Mouse (Mus musculus): ENCODE measurements at regions not wholly inside any gene's neighbourhood (a gene's known extent, or its start where the extent isn't known, plus 50 kb on each side); places are given as distances from the start of the nearest gene placed in this dataset.
A peak's percentile ranks its signal among the peaks of the same experiment; 100 is the strongest.

DNA sequence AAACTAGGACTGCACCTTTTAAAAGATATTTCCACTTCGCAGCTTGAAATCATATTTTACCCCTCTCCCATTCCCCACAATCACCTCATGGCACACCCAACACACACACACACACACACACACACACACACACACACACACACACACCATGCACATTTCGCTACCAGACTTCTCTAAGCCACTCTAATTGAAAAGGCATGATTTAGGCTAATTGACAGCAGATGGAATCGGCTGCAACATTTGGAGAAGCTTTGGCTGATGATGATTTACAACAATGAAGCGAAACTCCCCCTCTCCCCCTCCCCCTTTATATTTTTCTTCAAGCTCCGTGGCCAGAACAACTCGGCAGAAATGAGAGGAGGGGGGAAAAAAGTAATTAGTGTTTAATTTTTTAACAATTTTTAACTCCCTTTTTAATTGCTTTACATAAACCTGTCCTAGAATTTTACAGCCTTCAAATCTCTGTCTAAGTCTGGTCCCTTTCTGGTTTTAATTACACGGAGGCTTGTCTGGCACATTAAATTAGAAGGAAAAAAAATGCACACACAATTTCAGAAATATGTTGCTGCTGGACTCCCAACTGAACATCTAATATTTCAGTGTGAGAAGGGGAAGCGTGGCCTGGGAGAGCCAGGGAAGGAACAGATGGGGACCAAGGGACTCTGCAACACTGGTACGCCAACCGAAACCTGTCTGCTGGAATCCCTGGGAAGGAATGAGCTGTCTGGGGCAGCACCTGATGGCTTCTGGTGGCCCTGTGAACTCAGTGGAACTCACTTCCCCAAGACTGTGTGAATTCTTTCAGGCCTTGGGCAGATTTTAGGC, 232.4 kb downstream of the Sox9 start:
- Histone ChIP-seq H3K36me3 (ENCODE audit: control insufficient read depth, insufficient read depth, low read length) (no peaks in the 10 kb centered on the region), H3K4me1 (ENCODE audit: control insufficient read depth, insufficient read depth, low read length) (peaks cover 11% of the 10 kb centered on the region), H3K9ac (ENCODE audit: low read length) (no peak overlapping the region), H3K27ac (ENCODE audit: low read depth, low read length) (no peak overlapping the region), H3K4me3 (ENCODE audit: low read depth, low read length) (no peak overlapping the region), H3K27me3 (ENCODE audit: control insufficient read depth, insufficient read depth, low read length) (no peaks in the 10 kb centered on the region), H3K4me2 (ENCODE audit: low read depth) (no peak overlapping the region), H3K9me3 (ENCODE audit: control insufficient read depth, low read length) (no peaks in the 10 kb centered on the region)
- DNase-seq (ENCODE audit: low spot score) (no peak), ATAC-seq (ENCODE audit: insufficient read depth, low FRiP score, low TSS enrichment) (no peak)
- 48% methylated on average over 10 of the region's 10 CpGs for WGBS

DNA sequence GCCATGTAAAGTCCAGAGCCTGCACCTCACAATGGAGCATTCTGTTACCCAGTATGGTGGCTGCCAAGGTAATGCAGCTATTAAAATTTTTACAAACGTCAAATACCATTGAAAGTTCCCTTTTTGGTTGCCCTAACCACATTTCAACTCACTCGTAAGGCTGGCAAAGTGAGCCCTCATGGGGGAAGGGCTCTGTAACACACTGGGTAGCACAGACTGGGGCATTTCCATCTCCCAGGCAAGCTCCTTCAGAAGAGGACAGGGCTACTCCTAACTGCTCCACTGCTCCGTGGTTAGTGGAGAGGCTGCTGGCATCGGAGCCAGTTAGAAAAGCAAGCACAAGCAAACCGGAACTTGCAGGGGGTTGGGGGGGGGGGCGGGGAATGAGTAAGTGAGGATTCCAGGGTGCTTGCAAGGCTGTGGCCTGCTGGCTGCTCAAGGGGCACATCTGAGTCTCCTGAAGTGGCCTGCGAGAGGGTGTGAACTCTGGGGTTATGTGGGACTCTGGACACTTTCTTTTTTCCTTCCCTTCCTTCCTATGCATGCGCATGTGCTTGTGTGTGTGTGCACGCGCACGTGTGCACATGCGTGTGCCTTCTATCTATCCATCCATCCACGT, 233.8 kb downstream of the Sox9 start:
- no peaks in the 10 kb centered on the region for H3K36me3 ChIP-seq (ENCODE audit: control insufficient read depth, insufficient read depth, low read length)
- no peaks in the 10 kb centered on the region for H3K27me3 ChIP-seq (ENCODE audit: control insufficient read depth, insufficient read depth, low read length)
- H3K9ac ChIP-seq (ENCODE audit: low read length) = no peak overlapping the region
- H3K9me3 ChIP-seq (ENCODE audit: control insufficient read depth, low read length) = no peaks in the 10 kb centered on the region
- DNase-seq (ENCODE audit: low spot score) (no peak), ATAC-seq (ENCODE audit: insufficient read depth, low FRiP score, low TSS enrichment) (no peak)
- H3K4me2 ChIP-seq (ENCODE audit: low read depth) = no peak overlapping the region
- H3K27ac ChIP-seq (ENCODE audit: low read depth, low read length) = no peak overlapping the region
- no peak overlapping the region for H3K4me3 ChIP-seq (ENCODE audit: low read depth, low read length)
- peaks cover 11% of the 10 kb centered on the region for H3K4me1 ChIP-seq (ENCODE audit: control insufficient read depth, insufficient read depth, low read length)
- WGBS = 58% methylated on average over 13 of the region's 13 CpGs

DNA sequence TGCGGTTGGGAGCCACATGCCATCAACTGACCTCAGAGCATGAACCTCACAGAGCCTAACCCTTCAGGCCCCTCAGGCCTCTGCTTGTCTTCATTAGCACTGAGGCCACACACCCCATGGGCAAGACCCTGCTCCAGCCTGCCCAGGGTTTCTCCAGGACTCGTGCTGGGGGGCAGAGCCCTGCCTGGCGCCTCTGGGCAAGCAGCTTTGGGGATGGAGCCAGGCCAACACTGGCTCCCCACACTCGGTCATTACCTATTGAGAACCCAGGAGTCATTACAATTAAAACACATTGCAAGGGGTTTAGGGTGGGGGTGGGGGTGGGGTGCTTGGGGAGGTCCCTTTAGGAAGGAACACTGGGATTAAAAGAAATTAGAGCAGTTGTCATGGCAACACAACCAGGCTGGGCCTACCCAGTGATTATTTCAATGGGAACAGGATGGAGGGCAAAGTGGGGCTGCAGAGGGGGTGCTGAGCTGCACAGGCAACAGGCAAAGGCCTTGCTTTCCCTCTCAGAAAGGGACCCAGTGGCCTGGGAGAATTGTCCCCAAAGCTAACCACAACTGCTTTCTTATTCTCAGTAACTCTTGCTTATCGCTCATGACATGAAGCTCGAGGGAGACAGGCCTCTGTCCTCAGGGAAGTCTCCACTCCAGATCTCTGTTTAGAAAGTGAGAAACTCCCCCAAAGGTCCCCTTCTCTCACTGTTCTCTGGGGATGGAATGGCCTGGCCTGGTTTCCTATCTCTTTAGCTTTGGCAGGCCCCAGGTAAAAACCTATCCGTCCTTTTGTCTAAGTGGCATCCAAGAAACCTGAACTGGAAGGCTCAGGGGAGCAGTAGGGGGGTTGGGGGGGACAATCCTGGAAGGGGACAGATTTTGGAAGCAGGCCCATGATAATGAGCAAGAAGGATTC, 235.0 kb downstream of the Sox9 start:
- Histone ChIP-seq H3K4me1 (ENCODE audit: control insufficient read depth, insufficient read depth, low read length) (peaks cover 11% of the 10 kb centered on the region), H3K4me2 (ENCODE audit: low read depth) (no peak overlapping the region), H3K27me3 (ENCODE audit: control insufficient read depth, insufficient read depth, low read length) (no peaks in the 10 kb centered on the region), H3K4me3 (ENCODE audit: low read depth, low read length) (no peak overlapping the region), H3K9me3 (ENCODE audit: control insufficient read depth, low read length) (no peaks in the 10 kb centered on the region), H3K36me3 (ENCODE audit: control insufficient read depth, insufficient read depth, low read length) (no peaks in the 10 kb centered on the region), H3K27ac (ENCODE audit: low read depth, low read length) (no peak overlapping the region), H3K9ac (ENCODE audit: low read length) (no peak overlapping the region)
- DNase-seq (ENCODE audit: low spot score) (no peak), ATAC-seq (ENCODE audit: insufficient read depth, low FRiP score, low TSS enrichment) (peak; percentile 56; the same call in 1 of the 2 replicates)
- WGBS = 49% methylated on average over 7 of the region's 7 CpGs

DNA sequence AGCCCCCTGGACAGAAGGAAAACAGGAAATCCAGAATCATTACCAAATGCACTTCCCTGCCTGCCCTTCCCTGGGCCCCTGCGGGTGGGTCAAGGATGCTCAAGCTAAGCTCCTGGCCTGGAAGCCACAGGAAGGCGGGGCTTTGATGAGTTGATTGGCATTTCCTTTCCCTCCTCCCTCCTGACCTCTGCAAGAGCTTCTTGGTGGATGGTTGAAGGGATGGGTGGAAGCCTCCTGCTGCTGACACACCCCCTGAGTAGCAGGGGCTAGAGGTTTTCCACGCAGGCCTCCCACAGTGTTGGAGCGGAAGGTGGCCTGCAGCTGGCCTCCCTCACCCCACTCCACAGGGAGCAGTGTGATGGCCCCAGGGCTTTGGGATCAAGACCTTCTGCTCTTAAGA, 239.5 kb downstream of the Sox9 start:
- ATAC-seq (ENCODE audit: insufficient read depth, low FRiP score, low TSS enrichment) (no peak), DNase-seq (ENCODE audit: low spot score) (no peak)
- no peak overlapping the region for H3K27ac ChIP-seq (ENCODE audit: low read depth, low read length)
- H3K4me2 ChIP-seq (ENCODE audit: low read depth) = no peak overlapping the region
- WGBS = 34% methylated on average over 4 of the region's 4 CpGs
- H3K9me3 ChIP-seq (ENCODE audit: control insufficient read depth, low read length) = no peaks in the 10 kb centered on the region
- no peaks in the 10 kb centered on the region for H3K27me3 ChIP-seq (ENCODE audit: control insufficient read depth, insufficient read depth, low read length)
- no peak overlapping the region for H3K4me3 ChIP-seq (ENCODE audit: low read depth, low read length)
- H3K36me3 ChIP-seq (ENCODE audit: control insufficient read depth, insufficient read depth, low read length) = no peaks in the 10 kb centered on the region
- H3K4me1 ChIP-seq (ENCODE audit: control insufficient read depth, insufficient read depth, low read length) = peaks cover 7% of the 10 kb centered on the region
- H3K9ac ChIP-seq (ENCODE audit: low read length) = no peak overlapping the region

DNA sequence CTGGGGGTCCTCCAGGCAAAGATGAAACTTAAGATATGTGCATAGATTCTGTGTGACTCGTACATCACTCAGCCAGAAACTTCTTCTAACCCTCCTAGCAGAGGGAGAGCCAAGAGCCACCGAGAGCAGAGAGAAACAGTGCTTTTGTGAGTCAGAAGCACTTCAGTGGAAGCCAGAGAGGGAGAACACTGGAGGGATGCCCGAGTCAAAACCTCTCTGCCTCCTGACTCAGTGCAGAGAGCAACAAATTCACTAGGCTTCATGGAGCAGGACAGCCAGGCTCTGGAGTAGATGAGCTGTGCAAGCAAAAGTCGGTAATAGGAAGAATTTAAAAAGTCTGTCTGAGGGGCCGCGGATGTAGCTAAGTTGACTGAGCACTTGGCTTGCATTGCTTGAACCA, 245.0 kb downstream of the Sox9 start:
- no peak overlapping the region for H3K4me2 ChIP-seq (ENCODE audit: low read depth)
- H3K9ac ChIP-seq (ENCODE audit: low read length) = no peak overlapping the region
- H3K27me3 ChIP-seq (ENCODE audit: control insufficient read depth, insufficient read depth, low read length) = no peaks in the 10 kb centered on the region
- H3K36me3 ChIP-seq (ENCODE audit: control insufficient read depth, insufficient read depth, low read length) = no peaks in the 10 kb centered on the region
- no peaks in the 10 kb centered on the region for H3K4me1 ChIP-seq (ENCODE audit: control insufficient read depth, insufficient read depth, low read length)
- WGBS = 74% methylated on average over 6 of the region's 6 CpGs
- H3K4me3 ChIP-seq (ENCODE audit: low read depth, low read length) = no peak overlapping the region
- no peaks in the 10 kb centered on the region for H3K9me3 ChIP-seq (ENCODE audit: control insufficient read depth, low read length)
- DNase-seq (ENCODE audit: low spot score) = no peak
- no peak for ATAC-seq (ENCODE audit: insufficient read depth, low FRiP score, low TSS enrichment)
- no peak overlapping the region for H3K27ac ChIP-seq (ENCODE audit: low read depth, low read length)

DNA sequence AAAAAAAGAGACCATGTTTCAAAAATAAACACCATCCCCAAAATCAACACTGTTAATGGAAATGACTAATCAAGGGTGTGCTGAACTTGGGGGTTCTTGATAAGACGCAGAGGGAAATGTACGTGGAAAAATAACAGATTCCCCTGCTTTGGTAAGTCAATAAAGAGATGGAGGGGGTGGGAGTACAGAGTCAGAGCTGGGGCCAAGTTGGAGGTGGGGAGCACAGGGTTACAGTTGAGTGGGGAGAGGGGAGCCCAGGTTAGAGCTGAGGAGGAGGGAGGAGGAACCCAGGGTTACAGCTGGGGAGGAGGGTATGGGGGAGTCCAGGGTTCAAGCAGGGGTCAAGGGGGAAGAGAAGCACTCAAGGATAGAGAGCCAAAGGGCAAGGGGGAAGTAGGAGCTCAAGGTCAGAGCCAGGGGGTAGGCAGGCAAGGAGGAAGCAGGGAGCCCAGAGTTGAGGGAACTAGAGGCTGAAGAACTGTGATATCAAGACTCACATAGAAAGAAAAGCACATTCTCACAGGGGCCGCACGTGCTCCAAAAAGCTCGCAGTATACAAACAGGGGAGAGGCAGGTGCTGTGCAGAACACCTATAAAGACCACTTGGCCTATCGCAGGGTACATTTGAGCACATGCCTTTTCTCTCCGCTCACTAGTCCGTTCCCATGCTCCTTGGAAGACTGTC, 246.4 kb downstream of the Sox9 start:
- H3K4me1 ChIP-seq (ENCODE audit: control insufficient read depth, insufficient read depth, low read length) = no peaks in the 10 kb centered on the region
- 88% methylated on average over 8 of the region's 8 CpGs for WGBS
- DNase-seq (ENCODE audit: low spot score) (no peak), ATAC-seq (ENCODE audit: insufficient read depth, low FRiP score, low TSS enrichment) (no peak)
- H3K27ac ChIP-seq (ENCODE audit: low read depth, low read length) = no peak overlapping the region
- H3K27me3 ChIP-seq (ENCODE audit: control insufficient read depth, insufficient read depth, low read length) = no peaks in the 10 kb centered on the region
- H3K9me3 ChIP-seq (ENCODE audit: control insufficient read depth, low read length) = no peaks in the 10 kb centered on the region
- no peak overlapping the region for H3K9ac ChIP-seq (ENCODE audit: low read length)
- no peaks in the 10 kb centered on the region for H3K36me3 ChIP-seq (ENCODE audit: control insufficient read depth, insufficient read depth, low read length)
- H3K4me2 ChIP-seq (ENCODE audit: low read depth) = no peak overlapping the region
- H3K4me3 ChIP-seq (ENCODE audit: low read depth, low read length) = no peak overlapping the region

DNA sequence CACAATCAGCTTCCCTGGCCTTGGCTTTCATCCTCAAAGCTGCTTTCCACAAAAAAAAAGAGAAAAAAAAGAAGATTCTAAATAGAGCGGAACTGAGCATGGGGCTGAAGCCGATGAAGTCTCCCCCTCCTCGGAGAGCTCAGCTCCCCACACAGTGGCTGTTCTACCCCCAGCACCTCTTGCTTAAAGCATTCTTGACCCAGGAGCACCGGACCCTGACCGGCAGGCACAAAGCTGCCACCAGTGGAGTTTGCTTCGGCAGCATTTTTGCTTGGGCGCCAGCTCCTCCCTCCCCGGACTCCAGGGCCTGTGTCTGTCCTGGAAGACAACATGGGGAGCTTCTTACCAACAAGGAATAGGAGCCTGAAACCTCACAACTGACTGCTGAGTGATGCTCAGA, 249.4 kb downstream of the Sox9 start:
- WGBS = 72% methylated on average over 8 of the region's 8 CpGs
- no peak overlapping the region for H3K4me2 ChIP-seq (ENCODE audit: low read depth)
- no peaks in the 10 kb centered on the region for H3K9me3 ChIP-seq (ENCODE audit: control insufficient read depth, low read length)
- DNase-seq (ENCODE audit: low spot score) = no peak
- H3K36me3 ChIP-seq (ENCODE audit: control insufficient read depth, insufficient read depth, low read length) = no peaks in the 10 kb centered on the region
- no peaks in the 10 kb centered on the region for H3K4me1 ChIP-seq (ENCODE audit: control insufficient read depth, insufficient read depth, low read length)
- no peaks in the 10 kb centered on the region for H3K27me3 ChIP-seq (ENCODE audit: control insufficient read depth, insufficient read depth, low read length)
- ATAC-seq (ENCODE audit: insufficient read depth, low FRiP score, low TSS enrichment) = no peak
- no peak overlapping the region for H3K27ac ChIP-seq (ENCODE audit: low read depth, low read length)
- no peak overlapping the region for H3K4me3 ChIP-seq (ENCODE audit: low read depth, low read length)
- no peak overlapping the region for H3K9ac ChIP-seq (ENCODE audit: low read length)

DNA sequence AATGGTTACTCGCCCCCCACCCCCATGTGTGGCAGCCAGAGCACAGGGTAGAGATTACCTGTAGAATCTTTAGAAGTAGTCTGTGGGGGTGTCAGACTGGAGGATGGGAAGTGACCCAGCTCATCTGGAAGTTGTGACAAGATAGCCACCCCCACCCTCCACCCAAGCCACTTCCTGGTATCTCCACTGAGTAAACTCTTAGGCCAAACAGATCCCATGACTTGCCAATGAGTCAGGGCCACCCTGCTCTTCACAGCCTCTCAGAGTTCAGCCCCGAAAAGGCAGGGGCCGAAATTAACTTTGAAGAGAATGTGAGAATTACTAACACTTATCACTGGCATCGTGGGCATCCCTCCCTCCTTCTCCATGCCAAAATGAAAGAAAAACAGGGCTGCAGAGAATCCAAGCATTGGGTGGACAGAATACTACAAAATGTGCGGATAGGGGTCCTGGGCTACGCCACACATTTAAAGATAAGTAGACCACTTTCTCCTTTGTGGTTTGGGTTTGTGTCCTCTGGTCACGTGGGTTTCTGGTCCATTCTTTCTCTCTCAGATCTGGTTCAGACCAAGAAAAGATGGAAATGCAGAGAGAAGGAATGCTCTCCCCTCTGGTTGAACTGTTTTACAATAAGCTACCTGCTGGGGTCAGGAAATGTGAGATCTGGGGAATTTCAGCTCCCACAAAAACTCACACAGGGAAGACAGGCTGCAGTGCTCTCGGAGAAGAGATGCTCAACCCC, 250.6 kb downstream of the Sox9 start:
- ATAC-seq (ENCODE audit: insufficient read depth, low FRiP score, low TSS enrichment) (no peak), DNase-seq (ENCODE audit: low spot score) (no peak)
- Histone ChIP-seq H3K36me3 (ENCODE audit: control insufficient read depth, insufficient read depth, low read length) (no peaks in the 10 kb centered on the region), H3K4me1 (ENCODE audit: control insufficient read depth, insufficient read depth, low read length) (no peaks in the 10 kb centered on the region), H3K27me3 (ENCODE audit: control insufficient read depth, insufficient read depth, low read length) (no peaks in the 10 kb centered on the region), H3K9me3 (ENCODE audit: control insufficient read depth, low read length) (no peaks in the 10 kb centered on the region), H3K27ac (ENCODE audit: low read depth, low read length) (no peak overlapping the region), H3K4me3 (ENCODE audit: low read depth, low read length) (no peak overlapping the region), H3K9ac (ENCODE audit: low read length) (no peak overlapping the region), H3K4me2 (ENCODE audit: low read depth) (no peak overlapping the region)
- 85% methylated on average over 8 of the region's 8 CpGs for WGBS
